Comparison of ENCODE assay signal across 20 mouse cellular contexts in genomic region chr9:67489370-67489769, GRCm38 (mm10).
DNase-seq lines count a peak whose midpoint lies in the region; ATAC-seq and TF ChIP-seq lines count a peak whose summit lies in the region.
"Had no signal": no experiment of that assay in that cellular context is flagged by ENCODE, and none has a peak within 500 bp of the region (broad histone marks: within the 10 kb centered on the region; RNA-seq: fewer than 3 reads in every experiment).

No protein-coding gene starts in this region.

- H3K36me3 ChIP-seq in kidney, embryonic 15.5 days: no peaks in the 10 kb centered on the region
- H3K36me3 ChIP-seq in lung, embryonic 14.5 days (ENCODE audit: insufficient read depth): no peaks in the 10 kb centered on the region
- H3K36me3 ChIP-seq: embryonic facial prominence, embryonic 12.5 days; forebrain, embryonic 15.5 days; heart, embryonic 13.5 days had no signal

- TF ChIP-seq CTCF in lung, embryonic 14.5 days (IDR thresholded peaks at IDR 0.05; ENCODE audit: low read depth): no peak
- TF ChIP-seq CTCF in lung, adult 2 months (IDR thresholded peaks at IDR 0.05; ENCODE audit: insufficient read depth, low read length): no peak

- no peak overlapping the region for H3K9ac ChIP-seq in kidney, embryonic 15.5 days
- no peak overlapping the region for H3K9ac ChIP-seq in lung, embryonic 14.5 days
- H3K9ac ChIP-seq: embryonic facial prominence, embryonic 12.5 days; forebrain, embryonic 15.5 days; heart, embryonic 13.5 days had no signal

- H3K27me3 ChIP-seq in kidney, embryonic 15.5 days: peaks cover 3% of the 10 kb centered on the region; the same call in 1 of the 2 replicates
- no peaks in the 10 kb centered on the region for H3K27me3 ChIP-seq in lung, embryonic 14.5 days (ENCODE audit: insufficient read depth, low read length)
- H3K27me3 ChIP-seq: CH12.LX; embryonic facial prominence, embryonic 12.5 days; forebrain, embryonic 15.5 days; heart, embryonic 13.5 days; Patski had no signal

- peak; percentile 7 to 13 for DNase-seq in kidney, adult 8-10 months
- peak; percentile 6 for DNase-seq in lung, embryonic 14.5 days
- no peak for DNase-seq in lung, adult 2 months
- peak; percentile 36 for DNase-seq in kidney, postnatal 14 days
- peak; percentile 15 for DNase-seq in lung, postnatal 36 days
- DNase-seq in left cerebral cortex, adult 9 months (ENCODE audit: low spot score in 2 of 2): no peak
- DNase-seq: adrenal gland, postnatal 14 days; cerebellum, adult 11-12 months; cerebellum, adult 9-10 months; cerebellum, postnatal 25 days; gastrocnemius, postnatal 36 days; heart, adult 11 months; heart, postnatal 36 days had no signal

- no peak overlapping the region for H3K4me2 ChIP-seq in kidney, embryonic 15.5 days
- H3K4me2 ChIP-seq in lung, embryonic 14.5 days: no peak overlapping the region
- H3K4me2 ChIP-seq: embryonic facial prominence, embryonic 12.5 days; forebrain, embryonic 15.5 days; heart, embryonic 13.5 days had no signal

- no peak overlapping the region for H3K4me3 ChIP-seq in kidney, embryonic 15.5 days (replicated peaks)
- no peak overlapping the region for H3K4me3 ChIP-seq in lung, embryonic 14.5 days (ENCODE audit: low read depth, low read length)
- no peak overlapping the region for H3K4me3 ChIP-seq in lung, adult 2 months (replicated peaks; ENCODE audit: extremely low read depth, low read depth, low read length)
- H3K4me3 ChIP-seq: embryonic facial prominence, embryonic 12.5 days; forebrain, embryonic 15.5 days; heart, embryonic 13.5 days had no signal

- peaks cover 13% of the 10 kb centered on the region; the same call in 1 of the 2 replicates for H3K4me1 ChIP-seq in kidney, embryonic 15.5 days
- H3K4me1 ChIP-seq in lung, embryonic 14.5 days (ENCODE audit: insufficient read depth): no peaks in the 10 kb centered on the region
- H3K4me1 ChIP-seq in lung, adult 2 months (ENCODE audit: control insufficient read depth, insufficient read depth, low read length): peaks cover 7% of the 10 kb centered on the region; the same call in 1 of the 2 replicates
- H3K4me1 ChIP-seq: forebrain, embryonic 15.5 days had no signal

- no peak for TF ChIP-seq POLR2A in lung, adult 2 months (IDR thresholded peaks at IDR 0.05; ENCODE audit: borderline replicate concordance, extremely low read depth, low read depth, low read length)

- no peaks in the 10 kb centered on the region for H3K9me3 ChIP-seq in kidney, embryonic 15.5 days (replicated peaks)
- no peaks in the 10 kb centered on the region for H3K9me3 ChIP-seq in lung, embryonic 14.5 days (ENCODE audit: low read depth, low read length)
- H3K9me3 ChIP-seq: embryonic facial prominence, embryonic 12.5 days; forebrain, embryonic 15.5 days; heart, embryonic 13.5 days had no signal

- no peak for ATAC-seq in kidney, embryonic 15.5 days (replicated peaks; ENCODE audit: low FRiP score)
- ATAC-seq in lung, embryonic 14.5 days (ENCODE audit: insufficient read depth): no peak
- ATAC-seq: activated CD4-positive, CD25-positive, alpha-beta regulatory T cell, adult 4 months; forebrain, embryonic 15.5 days; Patski had no signal

- WGBS in kidney, embryonic 15.5 days: 13% methylated on average over 3 of the region's 3 CpGs
- WGBS in lung, embryonic 14.5 days: 62% methylated on average over 3 of the region's 3 CpGs
- 51% methylated on average over 3 of the region's 3 CpGs for WGBS in lung, adult 2 months

- no peak overlapping the region for H3K27ac ChIP-seq in kidney, embryonic 15.5 days
- H3K27ac ChIP-seq in lung, embryonic 14.5 days (ENCODE audit: low read depth): no peak overlapping the region
- H3K27ac ChIP-seq: embryonic facial prominence, embryonic 12.5 days; forebrain, embryonic 15.5 days; heart, embryonic 13.5 days had no signal

Comparison
In these comparisons a context has a peak if more than half of its experiments do, and no peak if none do; other contexts are left out.
1. DNase-seq: peak in kidney, adult 8-10 months (2 of 2), lung, embryonic 14.5 days (single experiment), kidney, postnatal 14 days (single experiment) and lung, postnatal 36 days (single experiment); none in lung, adult 2 months (single experiment) and left cerebral cortex, adult 9 months (0 of 2).